32 mouse cellular contexts compared by ENCODE assay signal in genomic region chr19:4150567-4151487, GRCm38 (mm10). TPM values are rescaled to one million over a fixed set of nuclear protein-coding genes. Genes with fewer than 3 reads are reported as not detected.
DNase-seq lines count a peak whose midpoint lies in the region; ATAC-seq and TF ChIP-seq lines count a peak whose summit lies in the region.
"Had no signal": no experiment of that assay in that cellular context is flagged by ENCODE, and none has a peak within 500 bp of the region (broad histone marks: within the 10 kb centered on the region; RNA-seq: fewer than 3 reads in every experiment).

No protein-coding gene starts in this region.

- WGBS in heart, embryonic 13.5 days = 85% methylated on average over 22 of the region's 22 CpGs
- WGBS in liver, embryonic 12.5 days (ENCODE audit: insufficient replicate concordance) = 85% methylated on average over 22 of the region's 22 CpGs
- 88% methylated on average over 22 of the region's 22 CpGs for WGBS in liver, postnatal 0 days (ENCODE audit: insufficient replicate concordance)
- WGBS in limb, embryonic 10.5 days = 91% methylated on average over 22 of the region's 22 CpGs
- WGBS in forebrain, postnatal 0 days = 91% methylated on average over 22 of the region's 22 CpGs

- no peak for TF ChIP-seq EP300 in liver, postnatal 0 days (IDR thresholded peaks at IDR 0.05; ENCODE audit: low read depth)

- no peak overlapping the region for H3K27ac ChIP-seq in heart, embryonic 13.5 days (replicated peaks)
- H3K27ac ChIP-seq in liver, embryonic 12.5 days = no peak overlapping the region
- no peak overlapping the region for H3K27ac ChIP-seq in liver, postnatal 0 days (ENCODE audit: low read depth)
- H3K27ac ChIP-seq in limb, embryonic 10.5 days = no peak overlapping the region
- H3K27ac ChIP-seq in forebrain, postnatal 0 days (ENCODE audit: low read depth, low read length) = no peak overlapping the region
- H3K27ac ChIP-seq: gastrocnemius, adult 2 months; kidney, postnatal 0 days; midbrain, embryonic 12.5 days; neural tube, embryonic 13.5 days had no signal

- no peak overlapping the region for H3K4me2 ChIP-seq in heart, embryonic 13.5 days
- 0 out of 2 replicates have a peak overlapping the region, but pooled peaks have one; percentile 86 for H3K4me2 ChIP-seq in liver, embryonic 12.5 days
- no peak overlapping the region for H3K4me2 ChIP-seq in liver, postnatal 0 days (ENCODE audit: low read depth, low read length)
- H3K4me2 ChIP-seq in forebrain, postnatal 0 days (ENCODE audit: low read depth) = no peak overlapping the region

- no peak for ATAC-seq in heart, embryonic 13.5 days (ENCODE audit: extremely low read depth, insufficient number of reproducible peaks, low FRiP score, low TSS enrichment)
- ATAC-seq in liver, embryonic 12.5 days = no peak
- ATAC-seq in liver, postnatal 0 days = no peak
- ATAC-seq in forebrain, postnatal 0 days = no peak
- ATAC-seq: activated CD4-positive, CD25-positive, alpha-beta regulatory T cell, adult 4 months; forebrain, embryonic 14.5 days had no signal

- TF ChIP-seq CTCF in liver, postnatal 0 days (IDR thresholded peaks at IDR 0.05; ENCODE audit: low read depth) = no peak
- no peak for TF ChIP-seq CTCF in forebrain, postnatal 0 days (IDR thresholded peaks at IDR 0.05; ENCODE audit: low read depth)

- H3K4me3 ChIP-seq in heart, embryonic 13.5 days = no peak overlapping the region
- no peak overlapping the region for H3K4me3 ChIP-seq in liver, embryonic 12.5 days
- no peak overlapping the region for H3K4me3 ChIP-seq in liver, postnatal 0 days (ENCODE audit: low read depth, low read length)
- H3K4me3 ChIP-seq in limb, embryonic 10.5 days = no peak overlapping the region
- no peak overlapping the region for H3K4me3 ChIP-seq in forebrain, postnatal 0 days (ENCODE audit: low read depth, low read length)
- H3K4me3 ChIP-seq: midbrain, embryonic 12.5 days; neural tube, embryonic 13.5 days had no signal

- DNase-seq in heart, adult 8-10 months (ENCODE audit: low spot score) = no peak
- no peak for DNase-seq in liver, postnatal 0 days
- DNase-seq in ZHBTc4 (ENCODE audit: low read depth, low spot score) = peak; percentile 25
- peak; percentile 72 for DNase-seq in testis, postnatal 10 days (ENCODE audit: low spot score)
- no peak for DNase-seq in limb, embryonic 10.5 days (ENCODE audit: low spot score)
- no peak for DNase-seq in forebrain, postnatal 0 days
- DNase-seq: adrenal gland, adult 2 months; adrenal gland, postnatal 36 days; cerebellum, adult 18-20 months; cerebellum, postnatal 10 days; gastrocnemius, adult 2 months; kidney, adult 2 months; liver, embryonic 13.5 days; lung, adult 2 months; lung, postnatal 10 days; right cerebral cortex, postnatal 4 days; thymus, adult 18-20 months; thymus, postnatal 25 days had no signal

- peaks cover 2% of the 10 kb centered on the region; the same call in 1 of the 2 replicates for H3K9me3 ChIP-seq in heart, embryonic 13.5 days
- no peaks in the 10 kb centered on the region for H3K9me3 ChIP-seq in liver, embryonic 12.5 days (replicated peaks)
- H3K9me3 ChIP-seq in liver, postnatal 0 days (ENCODE audit: low read length) = no peaks in the 10 kb centered on the region
- no peaks in the 10 kb centered on the region for H3K9me3 ChIP-seq in limb, embryonic 10.5 days (replicated peaks)
- no peaks in the 10 kb centered on the region for H3K9me3 ChIP-seq in forebrain, postnatal 0 days (ENCODE audit: low read length)
- H3K9me3 ChIP-seq: heart, embryonic 10.5 days; midbrain, embryonic 12.5 days; neural tube, embryonic 13.5 days had no signal

- H3K36me3 ChIP-seq in heart, embryonic 13.5 days = peaks cover 46% of the 10 kb centered on the region
- H3K36me3 ChIP-seq in liver, embryonic 12.5 days = peaks cover 46% of the 10 kb centered on the region
- peaks cover 30% of the 10 kb centered on the region for H3K36me3 ChIP-seq in liver, postnatal 0 days (replicated peaks; ENCODE audit: insufficient read depth, low read length)
- H3K36me3 ChIP-seq in limb, embryonic 10.5 days = peaks cover 56% of the 10 kb centered on the region
- H3K36me3 ChIP-seq in forebrain, postnatal 0 days (ENCODE audit: insufficient read depth) = peaks cover 19% of the 10 kb centered on the region

- H3K4me1 ChIP-seq in heart, embryonic 13.5 days = peaks cover 42% of the 10 kb centered on the region
- H3K4me1 ChIP-seq in liver, embryonic 12.5 days = peaks cover 56% of the 10 kb centered on the region
- H3K4me1 ChIP-seq in liver, postnatal 0 days (ENCODE audit: insufficient read depth) = peaks cover 45% of the 10 kb centered on the region
- peaks cover 49% of the 10 kb centered on the region for H3K4me1 ChIP-seq in limb, embryonic 10.5 days
- H3K4me1 ChIP-seq in forebrain, postnatal 0 days (ENCODE audit: insufficient read depth) = peaks cover 8% of the 10 kb centered on the region; the same call in 1 of the 2 replicates

- no peaks in the 10 kb centered on the region for H3K27me3 ChIP-seq in heart, embryonic 13.5 days (replicated peaks)
- no peaks in the 10 kb centered on the region for H3K27me3 ChIP-seq in liver, embryonic 12.5 days (replicated peaks)
- H3K27me3 ChIP-seq in liver, postnatal 0 days (ENCODE audit: insufficient read depth, low read length) = no peaks in the 10 kb centered on the region
- H3K27me3 ChIP-seq in limb, embryonic 10.5 days (ENCODE audit: low read depth, poor library complexity, severe bottlenecking) = no peaks in the 10 kb centered on the region
- H3K27me3 ChIP-seq in forebrain, postnatal 0 days (ENCODE audit: insufficient read depth, low read length) = no peaks in the 10 kb centered on the region
- H3K27me3 ChIP-seq: liver, embryonic 13.5 days; midbrain, embryonic 12.5 days; neural tube, embryonic 13.5 days had no signal

- H3K9ac ChIP-seq in heart, embryonic 13.5 days = peak overlapping the region; percentile 59
- H3K9ac ChIP-seq in liver, embryonic 12.5 days = no peak overlapping the region
- H3K9ac ChIP-seq in liver, postnatal 0 days (replicated peaks) = no peak overlapping the region
- no peak overlapping the region for H3K9ac ChIP-seq in forebrain, postnatal 0 days
- H3K9ac ChIP-seq: liver, embryonic 13.5 days; midbrain, embryonic 12.5 days; neural tube, embryonic 13.5 days had no signal

RNA-seq across cellular contexts. Expression of gene Coro1b, which starts 2.4 kb away (rescaled TPM):
- 107 and 122 TPM in 2 replicates for polyA plus RNA-seq in heart, embryonic 13.5 days (2015; fragmentation: Nextera tagmentation; extraction: Ambion mirVana)
- 10 to 100 TPM; 34.9 to 55.9 (median 42.8) TPM for total RNA-seq in heart, adult 8-10 months (2022)
- polyA plus RNA-seq in liver, embryonic 12.5 days (2016; fragmentation: Nextera tagmentation; extraction: Ambion mirVana) = 86.5 and 86.9 TPM in 2 replicates
- 63.0 and 64.4 TPM in 2 replicates for polyA plus RNA-seq in liver, postnatal 0 days (2015; fragmentation: Nextera tagmentation; extraction: Ambion mirVana)
- polyA plus RNA-seq in limb, embryonic 10.5 days (2016; fragmentation: Nextera tagmentation; extraction: Ambion mirVana) = 129 and 148 TPM in 2 replicates
- 128 and 182 TPM in 2 replicates for total RNA-seq in forebrain, postnatal 0 days (2014; rRNA removed)
- 106 and 112 TPM in 2 replicates for polyA plus RNA-seq in forebrain, postnatal 0 days (2015; fragmentation: Nextera tagmentation; extraction: Ambion mirVana)

RNA-seq across cellular contexts. Expression of gene Ptprcap, which starts 2.6 kb away (rescaled TPM):
- 1.2 and 1.4 TPM in 2 replicates for polyA plus RNA-seq in heart, embryonic 13.5 days (2015; fragmentation: Nextera tagmentation; extraction: Ambion mirVana)
- total RNA-seq in heart, adult 8-10 months (2022) = 1 to 10 TPM in 3 of 4 experiments, under 1 TPM in 1; 0.73 to 2.4 (median 1.3) TPM
- polyA plus RNA-seq in liver, embryonic 12.5 days (2016; fragmentation: Nextera tagmentation; extraction: Ambion mirVana) = 24.3 and 26.2 TPM in 2 replicates
- 35.7 and 35.8 TPM in 2 replicates for polyA plus RNA-seq in liver, postnatal 0 days (2015; fragmentation: Nextera tagmentation; extraction: Ambion mirVana)
- 0.93 and 1.4 TPM in 2 replicates for polyA plus RNA-seq in limb, embryonic 10.5 days (2016; fragmentation: Nextera tagmentation; extraction: Ambion mirVana)
- total RNA-seq in forebrain, postnatal 0 days (2014; rRNA removed) = 0.77 and 1.2 TPM in 2 replicates
- polyA plus RNA-seq in forebrain, postnatal 0 days (2015; fragmentation: Nextera tagmentation; extraction: Ambion mirVana) = 0.48 and 0.59 TPM in 2 replicates

RNA-seq across cellular contexts. Expression of gene Cabp4, which starts 7.0 kb away (rescaled TPM):
- polyA plus RNA-seq in heart, embryonic 13.5 days (2015; fragmentation: Nextera tagmentation; extraction: Ambion mirVana) = not detected in 2 replicates
- not detected for total RNA-seq in heart, adult 8-10 months (2022)
- polyA plus RNA-seq in liver, embryonic 12.5 days (2016; fragmentation: Nextera tagmentation; extraction: Ambion mirVana) = 0.06 and 0.07 TPM in 2 replicates
- 0.11 and 0.15 TPM in 2 replicates for polyA plus RNA-seq in liver, postnatal 0 days (2015; fragmentation: Nextera tagmentation; extraction: Ambion mirVana)
- 0.15 TPM in 1 of 2 replicates, not detected in the other for polyA plus RNA-seq in limb, embryonic 10.5 days (2016; fragmentation: Nextera tagmentation; extraction: Ambion mirVana)
- total RNA-seq in forebrain, postnatal 0 days (2014; rRNA removed) = not detected in 2 replicates
- polyA plus RNA-seq in forebrain, postnatal 0 days (2015; fragmentation: Nextera tagmentation; extraction: Ambion mirVana) = 0.06 and 0.08 TPM in 2 replicates
- total RNA-seq: gastrocnemius, adult 2 months; gastrocnemius, postnatal 4 days; hematopoietic stem cell, adult 5-6 weeks; left cerebral cortex, postnatal 36 days had no signal
- polyA plus RNA-seq: embryonic facial prominence, embryonic 11.5 days; heart, embryonic 10.5 days; lung, adult 2 months; stomach, embryonic 14.5 days had no signal

RNA-seq across cellular contexts. Expression of gene Gpr152, which starts 11.2 kb away (rescaled TPM):
- polyA plus RNA-seq in heart, embryonic 13.5 days (2015; fragmentation: Nextera tagmentation; extraction: Ambion mirVana) = not detected in 2 replicates
- not detected for total RNA-seq in heart, adult 8-10 months (2022)
- not detected in 2 replicates for polyA plus RNA-seq in liver, embryonic 12.5 days (2016; fragmentation: Nextera tagmentation; extraction: Ambion mirVana)
- not detected in 2 replicates for polyA plus RNA-seq in liver, postnatal 0 days (2015; fragmentation: Nextera tagmentation; extraction: Ambion mirVana)
- not detected in 2 replicates for polyA plus RNA-seq in limb, embryonic 10.5 days (2016; fragmentation: Nextera tagmentation; extraction: Ambion mirVana)
- 0.19 and 0.23 TPM in 2 replicates for total RNA-seq in forebrain, postnatal 0 days (2014; rRNA removed)
- polyA plus RNA-seq in forebrain, postnatal 0 days (2015; fragmentation: Nextera tagmentation; extraction: Ambion mirVana) = not detected in 2 replicates
- total RNA-seq: gastrocnemius, adult 2 months; gastrocnemius, postnatal 4 days; hematopoietic stem cell, adult 5-6 weeks; layer of hippocampus, postnatal 25 days; left cerebral cortex, postnatal 36 days had no signal
- polyA plus RNA-seq: activated CD4-positive, CD25-positive, alpha-beta regulatory T cell, adult 4 months; embryonic facial prominence, embryonic 11.5 days; forebrain, embryonic 14.5 days; heart, embryonic 10.5 days; liver, embryonic 13.5 days; midbrain, embryonic 12.5 days; neural tube, embryonic 13.5 days; stomach, embryonic 14.5 days had no signal

RNA-seq across cellular contexts. Expression of gene Rps6kb2, which starts 12.3 kb away (rescaled TPM):
- polyA plus RNA-seq in heart, embryonic 13.5 days (2015; fragmentation: Nextera tagmentation; extraction: Ambion mirVana) = 46.0 and 47.1 TPM in 2 replicates
- total RNA-seq in heart, adult 8-10 months (2022) = 10 to 100 TPM; 15.6 to 17.9 (median 17.0) TPM
- 39.1 and 39.4 TPM in 2 replicates for polyA plus RNA-seq in liver, embryonic 12.5 days (2016; fragmentation: Nextera tagmentation; extraction: Ambion mirVana)
- 22.1 and 23.0 TPM in 2 replicates for polyA plus RNA-seq in liver, postnatal 0 days (2015; fragmentation: Nextera tagmentation; extraction: Ambion mirVana)
- polyA plus RNA-seq in limb, embryonic 10.5 days (2016; fragmentation: Nextera tagmentation; extraction: Ambion mirVana) = 58.3 and 66.0 TPM in 2 replicates
- total RNA-seq in forebrain, postnatal 0 days (2014; rRNA removed) = 23.5 and 33.5 TPM in 2 replicates
- 51.9 and 55.5 TPM in 2 replicates for polyA plus RNA-seq in forebrain, postnatal 0 days (2015; fragmentation: Nextera tagmentation; extraction: Ambion mirVana)

Comparison
In these comparisons a context has a peak if more than half of its experiments do, and no peak if none do; other contexts are left out.
1. DNase-seq: peak in ZHBTc4 (single experiment) and testis, postnatal 10 days (single experiment); none in heart, adult 8-10 months (single experiment), liver, postnatal 0 days (single experiment), limb, embryonic 10.5 days (single experiment) and forebrain, postnatal 0 days (single experiment).
2. RNA of gene Ptprcap, which starts 2.6 kb away (polyA plus RNA-seq): 35.7 to 35.8 TPM in liver, postnatal 0 days and 24.3 to 26.2 TPM in liver, embryonic 12.5 days; 1.2 to 1.4 TPM in heart, embryonic 13.5 days, 0.93 to 1.4 TPM in limb, embryonic 10.5 days and 0.48 to 0.59 TPM in forebrain, postnatal 0 days; every median in the first group is over 10 times any median in the second.